Mouse (Mus musculus): ENCODE measurements around the gene Tmc2. TPM values are rescaled to one million over a fixed set of nuclear protein-coding genes. Genes with fewer than 3 reads are reported as not detected.

Gene Tmc2
- total and polyA plus RNA-seq, 2 experiments from 2014 or later: not detected

DNA sequence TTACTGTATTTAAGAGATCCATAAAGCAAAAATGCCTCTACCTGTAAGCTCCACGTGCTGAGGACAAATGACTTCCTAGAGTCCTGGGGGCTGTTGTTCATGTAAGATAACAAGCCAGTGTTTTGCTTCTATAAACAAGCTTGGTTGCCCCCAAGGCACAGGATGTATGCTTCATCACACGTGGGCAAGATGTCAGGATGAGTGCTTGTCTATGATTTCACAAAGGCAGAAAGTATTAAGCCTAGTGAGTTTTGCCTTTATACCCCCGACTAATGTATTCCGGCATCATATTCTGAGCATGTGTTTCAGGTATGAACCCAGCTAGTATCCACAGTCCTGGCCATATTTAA lies 36.9 kb upstream of the Tmc2 start:
- Histone ChIP-seq H3K9me3 (replicated peaks; ENCODE audit: control insufficient read depth, low read length) (no peaks in the 10 kb centered on the region), H3K9ac (replicated peaks; ENCODE audit: low read depth, low read length) (no peak overlapping the region), H3K27ac (ENCODE audit: low read depth) (no peak overlapping the region), H3K4me2 (ENCODE audit: low read depth, low read length) (no peak overlapping the region), H3K4me1 (ENCODE audit: control insufficient read depth, insufficient read depth) (no peaks in the 10 kb centered on the region), H3K4me3 (ENCODE audit: low read depth, low read length) (no peak overlapping the region), H3K27me3 (ENCODE audit: control insufficient read depth, insufficient read depth, low read length) (no peaks in the 10 kb centered on the region), H3K36me3 (replicated peaks; ENCODE audit: control insufficient read depth, insufficient read depth, low read length) (no peaks in the 10 kb centered on the region)
- no peak for TF ChIP-seq CTCF (IDR thresholded peaks at IDR 0.05; ENCODE audit: low read depth)
- TF ChIP-seq EP300 (IDR thresholded peaks at IDR 0.05; ENCODE audit: low read depth): no peak
- ATAC-seq (ENCODE audit: insufficient read depth, low read depth): no peak
- 64% methylated on average over 4 of the region's 4 CpGs for WGBS
- no peak for DNase-seq (ENCODE audit: low spot score)

DNA sequence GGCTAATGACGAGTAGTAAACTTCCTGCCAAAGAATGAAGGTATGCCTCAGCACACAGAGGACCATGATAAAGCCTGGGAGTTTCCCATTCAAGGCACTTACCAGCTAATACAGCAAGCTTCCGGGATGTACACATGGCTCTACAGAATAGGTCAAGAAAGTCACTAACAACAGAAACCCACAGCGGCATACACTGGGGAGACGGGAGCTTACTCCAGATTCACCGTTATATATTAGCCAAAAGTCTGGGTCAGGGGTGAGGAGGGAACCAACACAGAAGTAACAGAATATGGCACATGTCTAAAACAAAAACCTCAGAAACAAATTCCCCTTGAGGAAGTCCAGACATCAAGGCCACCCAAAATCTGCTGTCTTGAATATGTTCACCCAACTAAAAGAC lies 32.3 kb upstream of the Tmc2 start:
- no peak overlapping the region for H3K4me3 ChIP-seq (ENCODE audit: low read depth, low read length)
- no peaks in the 10 kb centered on the region for H3K4me1 ChIP-seq (ENCODE audit: control insufficient read depth, insufficient read depth)
- ATAC-seq (ENCODE audit: insufficient read depth, low read depth) (no peak), DNase-seq (ENCODE audit: low spot score) (no peak)
- H3K27me3 ChIP-seq (ENCODE audit: control insufficient read depth, insufficient read depth, low read length): no peaks in the 10 kb centered on the region
- no peak overlapping the region for H3K9ac ChIP-seq (replicated peaks; ENCODE audit: low read depth, low read length)
- peaks cover 2% of the 10 kb centered on the region; the same call in 1 of the 2 replicates for H3K36me3 ChIP-seq (replicated peaks; ENCODE audit: control insufficient read depth, insufficient read depth, low read length)
- H3K27ac ChIP-seq (ENCODE audit: low read depth): no peak overlapping the region
- no peak for TF ChIP-seq CTCF (IDR thresholded peaks at IDR 0.05; ENCODE audit: low read depth)
- TF ChIP-seq EP300 (IDR thresholded peaks at IDR 0.05; ENCODE audit: low read depth): no peak
- 62% methylated on average over 5 of the region's 5 CpGs for WGBS
- H3K9me3 ChIP-seq (replicated peaks; ENCODE audit: control insufficient read depth, low read length): no peaks in the 10 kb centered on the region
- H3K4me2 ChIP-seq (ENCODE audit: low read depth, low read length): no peak overlapping the region

- peak; percentile 27; the same call in 1 of the 2 replicates for ATAC-seq (ENCODE audit: insufficient read depth, low read depth)
- Histone ChIP-seq H3K27ac (ENCODE audit: low read depth) (no peak overlapping the region), H3K36me3 (replicated peaks; ENCODE audit: control insufficient read depth, insufficient read depth, low read length) (peaks cover 34% of the 10 kb centered on the region), H3K4me2 (ENCODE audit: low read depth, low read length) (no peak overlapping the region), H3K4me3 (ENCODE audit: low read depth, low read length) (no peak overlapping the region), H3K9me3 (replicated peaks; ENCODE audit: control insufficient read depth, low read length) (no peaks in the 10 kb centered on the region), H3K4me1 (ENCODE audit: control insufficient read depth, insufficient read depth) (no peaks in the 10 kb centered on the region), H3K27me3 (ENCODE audit: control insufficient read depth, insufficient read depth, low read length) (no peaks in the 10 kb centered on the region), H3K9ac (replicated peaks; ENCODE audit: low read depth, low read length) (no peak overlapping the region)
- DNase-seq (ENCODE audit: low spot score): peak; percentile 67
- TF ChIP-seq CTCF (IDR thresholded peaks at IDR 0.05; ENCODE audit: low read depth) (peak; percentile 63), EP300 (IDR thresholded peaks at IDR 0.05; ENCODE audit: low read depth) (no peak)
- WGBS: 61% methylated on average over 9 of the region's 9 CpGs
These were observed 28.4 kb upstream of the Tmc2 start for GRCm38 (mm10) chr2:130166311-130167214.

DNA sequence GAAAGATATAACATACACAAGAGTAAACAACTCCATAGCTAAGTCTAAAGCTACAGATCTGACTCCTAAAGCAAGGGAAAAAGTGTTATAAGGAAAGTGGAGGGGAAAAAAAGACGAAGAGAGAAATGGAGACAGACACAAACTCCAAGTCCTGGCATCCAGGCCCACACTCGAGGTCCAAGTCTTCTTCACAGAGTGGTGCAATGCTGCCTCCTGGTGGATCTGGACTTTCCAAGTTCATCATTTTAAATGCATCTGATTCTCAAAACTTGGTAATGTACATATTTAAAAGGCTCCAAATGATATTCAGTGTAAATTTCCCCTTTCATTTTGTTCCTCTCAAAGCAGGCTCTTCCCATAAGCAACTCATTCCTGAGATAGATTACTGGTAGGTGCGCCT lies 27.1 kb upstream of the Tmc2 start:
- peaks cover 47% of the 10 kb centered on the region for H3K36me3 ChIP-seq (replicated peaks; ENCODE audit: control insufficient read depth, insufficient read depth, low read length)
- WGBS: 41% methylated on average over 3 of the region's 3 CpGs

GRCm38 (mm10) chr2:130171674-130172073 lies 23.3 kb upstream of the Tmc2 start:
- H3K36me3 ChIP-seq (replicated peaks; ENCODE audit: control insufficient read depth, insufficient read depth, low read length): peaks cover 84% of the 10 kb centered on the region
- ATAC-seq (ENCODE audit: insufficient read depth, low read depth) (no peak), DNase-seq (ENCODE audit: low spot score) (no peak)
- no peaks in the 10 kb centered on the region for H3K9me3 ChIP-seq (replicated peaks; ENCODE audit: control insufficient read depth, low read length)
- no peak overlapping the region for H3K9ac ChIP-seq (replicated peaks; ENCODE audit: low read depth, low read length)
- peaks cover 2% of the 10 kb centered on the region; the same call in 1 of the 2 replicates for H3K4me1 ChIP-seq (ENCODE audit: control insufficient read depth, insufficient read depth)
- H3K4me3 ChIP-seq (ENCODE audit: low read depth, low read length): no peak overlapping the region
- H3K27me3 ChIP-seq (ENCODE audit: control insufficient read depth, insufficient read depth, low read length): no peaks in the 10 kb centered on the region
- TF ChIP-seq EP300 (IDR thresholded peaks at IDR 0.05; ENCODE audit: low read depth) (no peak), CTCF (IDR thresholded peaks at IDR 0.05; ENCODE audit: low read depth) (no peak)
- 88% methylated on average over 2 of the region's 2 CpGs for WGBS
- no peak overlapping the region for H3K4me2 ChIP-seq (ENCODE audit: low read depth, low read length)
- H3K27ac ChIP-seq (ENCODE audit: low read depth): no peak overlapping the region

More for the DNA sequence above, 27.1 kb upstream of the Tmc2 start:
- H3K9ac ChIP-seq (replicated peaks; ENCODE audit: low read depth, low read length): no peak overlapping the region
- TF ChIP-seq EP300 (IDR thresholded peaks at IDR 0.05; ENCODE audit: low read depth) (no peak), CTCF (IDR thresholded peaks at IDR 0.05; ENCODE audit: low read depth) (peak; percentile 80)
- H3K27ac ChIP-seq (ENCODE audit: low read depth): no peak overlapping the region
- no peak for ATAC-seq (ENCODE audit: insufficient read depth, low read depth)
- no peak overlapping the region for H3K4me3 ChIP-seq (ENCODE audit: low read depth, low read length)
- no peak overlapping the region for H3K4me2 ChIP-seq (ENCODE audit: low read depth, low read length)
- H3K4me1 ChIP-seq (ENCODE audit: control insufficient read depth, insufficient read depth): no peaks in the 10 kb centered on the region
- DNase-seq (ENCODE audit: low spot score): peak; percentile 56
- no peaks in the 10 kb centered on the region for H3K27me3 ChIP-seq (ENCODE audit: control insufficient read depth, insufficient read depth, low read length)
- H3K9me3 ChIP-seq (replicated peaks; ENCODE audit: control insufficient read depth, low read length): no peaks in the 10 kb centered on the region
